Mouse (Mus musculus): ENCODE results near the gene Fam118a.
"Not testable (repeated sequence)": the region's sequence is repeated elsewhere in the genome, so short reads cannot be mapped to it uniquely, and the experiment has no call there.

Gene Fam118a

DNA sequence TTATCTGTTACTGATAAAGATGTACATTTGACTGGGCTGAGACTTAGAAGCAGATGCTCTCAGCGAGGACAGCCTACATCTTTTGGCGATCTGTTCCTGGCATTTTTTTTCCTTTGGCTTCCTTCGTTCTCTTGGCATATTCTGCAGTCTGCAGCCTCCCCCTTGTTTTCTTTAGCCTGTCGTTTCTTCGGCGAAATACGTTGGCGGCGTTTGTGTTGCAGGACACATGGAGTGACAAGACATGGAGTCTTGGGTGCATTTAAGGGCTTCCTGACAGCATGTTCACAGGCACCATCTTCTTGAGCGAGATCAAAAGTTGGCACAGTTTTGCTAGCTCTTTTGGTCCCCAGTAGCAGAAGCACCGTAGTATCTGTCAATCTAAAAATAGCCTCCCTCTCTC, 13.0 kb upstream of the Fam118a start:
- DNase-seq, result peak; percentile 16

DNA sequence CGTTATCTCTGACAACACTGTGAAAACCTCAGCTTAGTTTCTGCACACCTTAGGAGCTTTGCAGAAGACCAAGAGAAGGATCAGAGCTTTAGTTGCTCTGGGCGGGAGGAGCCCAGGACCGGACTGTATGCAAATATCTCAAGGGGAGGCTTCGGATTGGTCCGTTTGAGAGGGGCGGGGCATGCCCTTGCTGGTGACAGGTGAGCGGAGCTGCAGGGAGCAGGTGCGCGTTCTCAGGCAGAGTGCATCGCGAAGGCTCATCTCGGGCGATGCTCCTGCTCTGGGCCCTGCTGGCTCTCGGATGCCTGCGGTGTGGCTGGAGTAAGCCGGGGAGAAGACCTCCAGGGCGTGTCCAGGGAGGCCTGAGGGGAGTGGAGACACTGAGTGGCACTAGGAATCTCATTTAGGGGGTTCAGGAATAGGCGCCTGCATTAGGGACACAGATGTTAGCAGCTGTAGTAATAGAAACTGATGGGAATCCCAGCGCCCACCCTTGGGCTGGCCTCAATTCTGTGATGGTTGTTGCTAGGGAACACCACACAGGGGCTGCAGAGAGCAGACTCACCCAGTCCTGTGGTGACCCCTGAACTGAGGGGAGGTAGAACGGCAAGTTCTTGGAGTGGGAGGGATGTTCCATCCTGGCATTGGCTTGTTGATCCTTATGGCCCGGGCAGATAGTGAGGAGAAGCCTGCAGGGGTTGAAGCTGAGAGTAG, 11.6 kb upstream of the Fam118a start, which contains the start of gene Upk3a:
Gene Upk3a, plus strand, starts transcription at position 191 of the 714 bp plus-strand sequence.
- DNase-seq, result peak; percentile 56

GRCm38 (mm10) chr15:85022211-85022610, 6.5 kb upstream of the Fam118a start:
- DNase-seq, result peak; percentile 44

DNA sequence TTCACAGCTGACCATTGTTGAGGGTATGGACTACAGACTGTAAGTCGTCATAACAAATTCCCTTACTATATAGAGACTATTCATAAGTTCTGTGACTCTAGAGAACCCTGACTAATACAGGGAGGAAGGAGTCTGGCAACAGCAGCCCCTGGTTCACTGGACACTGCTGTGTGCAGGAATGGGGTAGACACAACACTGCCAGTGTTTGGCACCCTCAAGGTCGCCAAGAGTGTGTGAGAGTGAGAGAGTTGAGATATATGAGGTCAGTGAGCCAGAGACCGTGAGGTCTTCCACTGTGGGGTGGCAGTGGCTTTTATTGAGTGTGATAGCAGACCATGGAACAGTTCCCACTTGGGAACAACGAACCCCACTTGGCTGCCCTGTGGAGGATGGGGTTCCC, 2.6 kb upstream of the Fam118a start:
- no peak for DNase-seq

DNA sequence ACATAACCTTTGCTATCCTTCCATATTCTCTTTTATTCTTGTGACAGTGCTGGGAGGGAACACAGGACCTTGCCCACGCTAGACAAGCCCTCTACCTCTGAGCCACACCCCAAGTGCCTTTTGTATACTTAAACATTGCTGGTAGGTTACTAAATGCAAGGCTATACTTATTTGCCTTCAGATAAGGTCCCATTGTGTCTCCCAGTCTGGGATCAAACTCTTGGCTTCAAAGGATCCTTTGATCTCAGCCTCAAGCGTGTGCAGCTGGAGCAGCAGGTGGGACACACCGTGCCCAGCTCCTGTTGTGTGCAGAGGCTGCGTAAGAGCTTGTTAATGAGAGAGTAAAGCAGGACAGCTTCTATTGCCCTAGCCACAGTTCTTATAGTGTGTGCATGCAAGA, 1.0 kb upstream of the Fam118a start:
- no peak for DNase-seq

DNA sequence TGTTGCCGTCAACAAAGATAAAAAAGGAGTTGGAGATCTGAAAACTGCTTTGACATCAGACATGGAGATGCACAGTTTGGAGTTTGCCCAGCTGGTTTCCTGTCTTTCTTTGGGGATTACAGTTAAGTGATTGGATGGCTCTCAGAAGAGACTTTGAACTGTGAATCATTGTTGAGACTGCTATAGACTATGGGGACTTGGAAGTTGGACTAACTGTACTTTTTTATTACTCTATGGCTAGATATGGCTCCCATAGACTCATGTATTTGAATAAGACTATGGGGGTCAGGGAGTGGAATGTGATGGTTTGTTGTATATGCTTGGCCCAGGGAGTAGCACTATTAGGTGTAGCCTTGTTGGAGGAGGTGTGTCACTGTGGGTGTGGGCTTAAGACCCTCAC, 1.9 kb downstream of the Fam118a start:
- DNase-seq, result not testable (repeated sequence)

DNA sequence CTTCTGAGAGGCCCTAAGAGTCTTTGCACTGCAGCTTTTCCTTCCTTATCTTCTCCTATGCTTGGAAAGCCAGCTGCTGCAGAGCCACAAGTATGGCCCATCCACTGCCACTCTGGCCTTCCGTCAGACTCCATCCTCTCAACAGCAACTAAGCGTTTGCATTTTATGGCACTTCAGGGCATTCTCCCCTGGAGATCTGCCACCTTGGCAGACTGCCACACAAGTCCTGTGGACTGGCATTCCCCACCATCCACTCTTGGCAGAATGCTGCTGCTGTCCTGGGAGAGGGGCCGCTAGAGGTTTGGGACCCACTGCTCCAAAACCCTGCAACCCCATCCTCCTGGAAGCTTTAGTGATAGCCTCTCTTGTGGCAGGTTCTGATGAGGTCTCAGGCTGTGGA, 3.1 kb downstream of the Fam118a start:
- DNase-seq, result peak; percentile 17

DNA sequence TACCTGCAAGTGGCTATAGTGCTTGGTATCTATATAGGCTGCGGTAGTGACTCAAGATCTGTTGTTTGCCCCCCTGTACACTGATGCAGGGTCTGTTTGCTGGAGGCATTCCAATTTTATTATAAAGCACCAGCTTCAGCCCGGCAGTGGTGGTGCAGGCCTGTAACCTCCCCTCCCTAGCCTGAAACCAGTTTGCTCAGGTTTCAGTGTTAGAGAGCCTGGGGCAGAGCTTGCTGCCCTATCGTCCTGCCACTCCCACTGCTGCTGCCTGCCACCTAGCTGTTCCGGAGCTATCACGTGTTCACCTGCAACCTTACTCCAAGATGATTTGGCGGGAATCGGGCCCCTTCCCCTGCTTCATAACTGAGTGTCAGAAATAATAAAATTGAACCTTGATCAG, 5.2 kb downstream of the Fam118a start:
- DNase-seq, result not testable (repeated sequence)

- DNase-seq, result peak; percentile 98
Measured at GRCm38 (mm10) chr15:85036566-85037342, 8.0 kb downstream of the Fam118a start.

- no peak for DNase-seq
Measured at GRCm38 (mm10) chr15:85037343-85037690, 8.6 kb downstream of the Fam118a start.

DNA sequence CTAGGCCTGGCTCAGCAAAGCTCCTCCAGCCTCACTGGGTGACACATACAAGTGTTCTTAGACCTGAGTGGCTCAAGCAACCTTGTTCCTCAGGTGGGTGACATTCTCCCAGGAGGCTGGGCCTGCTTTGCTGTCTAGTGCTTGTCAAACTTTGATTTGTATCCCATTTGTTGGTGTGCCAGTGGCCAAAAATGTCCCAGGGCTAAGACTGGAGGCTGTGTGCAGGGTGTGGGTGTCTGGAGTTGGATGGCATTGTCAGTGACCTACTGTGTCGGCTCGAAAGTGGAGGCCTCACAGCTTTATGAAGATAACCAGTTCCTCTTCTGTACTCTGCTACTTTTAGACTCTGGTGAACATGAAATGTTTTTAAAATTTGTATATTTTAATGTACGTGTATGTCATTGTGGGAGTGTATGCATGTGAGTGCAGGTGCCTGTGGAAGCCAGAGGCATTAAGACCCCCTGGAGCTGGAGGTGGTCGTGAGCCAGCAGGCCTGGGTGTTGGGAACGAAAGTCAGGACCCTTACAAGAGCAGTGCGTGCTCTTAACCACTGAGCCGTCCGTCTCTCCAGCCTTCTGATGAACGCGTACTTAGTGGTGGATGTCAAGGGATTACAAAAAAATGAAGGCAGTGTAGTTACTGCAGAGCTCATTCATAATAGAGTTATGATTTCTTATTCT, 12.9 kb downstream of the Fam118a start:
- no peak for DNase-seq

- peak; percentile 83 for DNase-seq
Measured at GRCm38 (mm10) chr15:85042361-85042954, 13.7 kb downstream of the Fam118a start.

GRCm38 (mm10) chr15:85043116-85043515, 14.4 kb downstream of the Fam118a start:
- no peak for DNase-seq

DNA sequence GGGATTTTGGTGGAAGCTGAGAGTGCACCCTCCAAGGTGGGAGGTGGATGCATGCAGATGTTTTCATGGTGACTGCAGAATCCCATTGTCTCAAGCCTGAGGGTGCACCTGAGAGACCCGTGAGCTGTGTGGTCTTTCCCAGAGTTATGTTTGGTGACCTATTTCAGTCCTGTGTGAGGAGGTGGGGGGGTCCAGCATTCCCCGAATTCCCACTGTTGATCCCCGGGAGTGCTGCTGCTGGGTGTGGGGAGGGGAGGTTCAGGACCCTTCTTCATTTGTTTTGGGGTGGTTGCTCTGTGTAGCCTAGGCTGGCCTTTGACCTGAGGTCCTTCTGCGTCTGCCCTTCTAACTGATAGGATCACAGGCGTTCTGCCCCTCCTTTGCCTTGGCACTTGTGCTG, 15.0 kb downstream of the Fam118a start:
- no peak for DNase-seq

DNA sequence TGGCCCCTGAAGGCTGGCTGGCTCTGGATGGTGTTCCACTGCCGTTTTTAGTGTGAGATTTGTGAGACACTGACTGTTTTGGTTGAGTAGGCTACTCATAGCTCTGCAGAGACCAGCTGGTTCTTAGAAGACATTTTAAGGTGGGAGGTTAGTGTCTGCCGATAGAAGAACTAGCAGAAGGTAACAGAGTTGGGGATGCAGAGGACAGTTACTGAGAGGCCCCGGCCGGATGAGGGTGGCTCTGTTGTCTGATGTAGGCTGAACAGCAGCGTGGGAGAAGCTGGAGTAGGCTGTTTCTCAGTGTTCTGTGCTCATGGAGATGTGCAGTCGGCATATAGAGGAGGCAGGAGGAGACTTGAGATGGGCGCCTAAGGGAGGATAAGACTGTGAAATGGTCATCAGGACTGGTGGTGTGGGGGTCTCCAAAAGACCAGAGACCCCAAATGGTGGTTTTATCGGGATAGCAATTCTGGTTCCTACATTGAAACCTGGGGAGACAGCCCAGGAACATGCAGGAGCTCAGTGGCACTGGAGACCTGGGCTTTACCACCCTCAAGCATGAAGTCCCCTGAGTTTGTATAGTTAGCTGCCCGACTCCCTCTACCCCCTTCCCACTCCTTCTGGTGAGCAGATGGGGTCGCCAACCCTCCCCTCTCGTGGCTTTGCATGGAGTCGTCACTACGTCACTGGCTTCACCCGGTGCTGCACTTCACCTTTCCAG, 17.6 kb downstream of the Fam118a start:
- DNase-seq, result no peak

- DNase-seq, result no peak
Measured at GRCm38 (mm10) chr15:85047865-85048264, 19.1 kb downstream of the Fam118a start.

GRCm38 (mm10) chr15:85049758-85050157, 21.0 kb downstream of the Fam118a start:
- no peak for DNase-seq

- DNase-seq, result no peak
Measured at GRCm38 (mm10) chr15:85054098-85054497, 25.4 kb downstream of the Fam118a start.

DNA sequence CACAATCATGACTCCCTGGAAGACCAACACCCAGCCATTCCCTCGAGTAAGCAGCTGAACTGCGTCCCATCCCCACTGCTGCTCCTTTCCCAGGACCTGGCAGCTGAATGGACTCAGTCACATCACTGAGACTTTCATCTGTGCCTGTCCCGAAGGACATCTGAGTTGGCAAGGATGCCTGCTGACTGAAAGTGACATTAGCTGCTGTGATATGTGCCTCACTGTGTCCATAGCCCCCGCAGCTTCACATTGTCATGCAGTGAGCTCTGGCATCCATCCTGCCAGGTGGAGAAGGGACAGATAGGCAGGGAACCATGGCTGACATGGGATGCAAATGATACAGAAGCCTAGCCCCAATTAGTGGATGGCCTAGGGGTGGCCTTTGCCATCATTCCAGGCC, 26.4 kb downstream of the Fam118a start:
- DNase-seq, result no peak

- DNase-seq, result no peak
Measured at GRCm38 (mm10) chr15:85063421-85063820, 34.7 kb downstream of the Fam118a start.

DNA sequence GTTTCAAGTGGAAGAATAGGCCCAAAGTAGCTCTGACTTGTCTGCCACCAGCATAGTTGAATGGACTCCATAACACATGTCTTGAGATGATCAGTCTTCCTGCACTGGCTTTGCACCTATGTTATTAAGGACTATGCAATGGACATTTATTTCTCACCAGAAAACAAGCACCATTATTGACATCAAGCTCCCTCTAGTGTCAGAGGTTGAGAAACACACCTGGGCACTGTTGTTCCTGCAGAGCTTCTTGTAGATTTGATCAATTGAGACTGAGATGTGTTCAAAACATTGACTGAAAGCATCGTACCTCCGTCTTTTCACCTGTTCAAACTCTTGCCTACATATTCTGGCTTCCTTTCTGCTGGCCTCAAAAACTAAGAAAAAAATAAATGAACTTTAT, 41.8 kb downstream of the Fam118a start:
- peak; percentile 47 for DNase-seq

DNA sequence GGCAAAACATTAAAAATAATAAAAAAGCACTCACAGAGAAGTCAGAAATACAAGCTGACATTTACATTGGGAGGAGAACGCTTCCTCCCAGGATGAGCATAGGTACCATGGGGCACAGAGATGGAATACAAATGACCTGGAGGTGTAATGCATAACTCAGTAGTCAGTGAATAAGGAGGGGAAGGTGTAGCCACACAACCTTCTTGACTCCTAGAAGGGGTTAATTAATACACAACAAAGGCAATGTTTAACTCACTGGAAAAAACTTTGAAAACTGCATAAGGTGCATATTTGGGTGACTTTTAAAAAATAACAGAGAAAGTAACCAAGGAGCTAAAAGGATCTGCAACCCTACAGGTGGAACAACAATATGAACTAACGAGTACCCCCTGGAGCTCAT, 43.9 kb downstream of the Fam118a start:
- no peak for DNase-seq

DNA sequence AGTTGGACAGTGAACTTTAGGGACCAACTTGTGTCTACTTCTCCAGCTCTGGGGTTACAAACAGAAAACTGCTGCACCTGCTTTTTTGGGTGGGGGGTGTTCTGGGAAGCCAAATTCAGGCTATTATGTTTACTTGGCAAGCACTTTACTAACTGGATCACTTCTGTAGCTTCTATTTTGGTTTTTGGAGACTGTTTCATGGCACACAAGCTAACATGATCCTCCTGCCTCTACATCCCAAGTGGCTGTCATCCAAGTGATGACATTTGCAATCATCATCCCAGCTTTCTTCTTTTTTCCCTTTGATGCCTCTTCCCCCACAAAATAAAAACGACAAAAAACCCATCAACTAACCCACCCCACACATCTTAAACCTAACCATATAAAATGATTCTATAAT, 56.9 kb downstream of the Fam118a start:
- no peak for DNase-seq

All from lung, postnatal 14 days (tissue).